Mouse (Mus musculus) heart, adult 8-10 months (tissue): ENCODE results near the gene Aqp3. TPM values are rescaled to one million over a fixed set of nuclear protein-coding genes. Genes with fewer than 3 reads are reported as not detected.
"Not testable (repeated sequence)": the region's sequence is repeated elsewhere in the genome, so short reads cannot be mapped to it uniquely, and the experiment has no call there.

ENCODE experiments used
- DNase-seq: peaks from one replicate; pipeline ENCODE4 v3.0.0; 2022; ENCODE audit warnings: low spot score
- total RNA-seq, 4 experiments: library from RNA; stranded (reverse); gene quantifications; 2 replicates each; pipeline ENCODE4 v1.2.4; 2022

Gene Aqp3
- total RNA-seq, 4 experiments from 2014 or later: not detected

GRCm38 (mm10) chr4:41107440-41107839 lies 9.5 kb upstream of the Aqp3 start:
- DNase-seq: no peak

- DNase-seq: no peak
Observed at GRCm38 (mm10) chr4:41102901-41103300, 4.9 kb upstream of the Aqp3 start.

GRCm38 (mm10) chr4:41100986-41101385 lies 3.0 kb upstream of the Aqp3 start:
- no peak for DNase-seq

- no peak for DNase-seq
Observed at GRCm38 (mm10) chr4:41098577-41098951, 581 bp upstream of the Aqp3 start.

GRCm38 (mm10) chr4:41097381-41097780 lies 602 bp downstream of the Aqp3 start:
- no peak for DNase-seq

GRCm38 (mm10) chr4:41096794-41097193 lies 1.2 kb downstream of the Aqp3 start:
- no peak for DNase-seq

GRCm38 (mm10) chr4:41096169-41096568 lies 1.8 kb downstream of the Aqp3 start:
- no peak for DNase-seq

GRCm38 (mm10) chr4:41094361-41094760 lies 3.6 kb downstream of the Aqp3 start:
- DNase-seq: no peak

- no peak for DNase-seq
Observed at GRCm38 (mm10) chr4:41092958-41093357, 5.0 kb downstream of the Aqp3 start.

GRCm38 (mm10) chr4:41091391-41091790 lies 6.6 kb downstream of the Aqp3 start:
- no peak for DNase-seq

GRCm38 (mm10) chr4:41089705-41090104 lies 8.3 kb downstream of the Aqp3 start:
- DNase-seq: no peak

GRCm38 (mm10) chr4:41089189-41089588 lies 8.8 kb downstream of the Aqp3 start:
- no peak for DNase-seq

- no peak for DNase-seq
Observed at GRCm38 (mm10) chr4:41087459-41088298, 10.3 kb downstream of the Aqp3 start.

GRCm38 (mm10) chr4:41086947-41087346 lies 11.0 kb downstream of the Aqp3 start:
- DNase-seq: no peak

- no peak for DNase-seq
Observed at GRCm38 (mm10) chr4:41084819-41085218, 13.2 kb downstream of the Aqp3 start.

- DNase-seq: not testable (repeated sequence)
Observed at GRCm38 (mm10) chr4:41082803-41083202, 15.2 kb downstream of the Aqp3 start.

- DNase-seq: no peak
Observed at GRCm38 (mm10) chr4:41081733-41082132, 16.2 kb downstream of the Aqp3 start.

- no peak for DNase-seq
Observed at GRCm38 (mm10) chr4:41078726-41079125, 19.3 kb downstream of the Aqp3 start.

- no peak for DNase-seq
Observed at GRCm38 (mm10) chr4:41074461-41074860, 23.5 kb downstream of the Aqp3 start.

- peak; percentile 11 for DNase-seq
Observed at GRCm38 (mm10) chr4:41073008-41073817, 24.8 kb downstream of the Aqp3 start.

GRCm38 (mm10) chr4:41071500-41072429 lies 26.2 kb downstream of the Aqp3 start:
- DNase-seq: no peak

GRCm38 (mm10) chr4:41065196-41065595 lies 32.8 kb downstream of the Aqp3 start:
- DNase-seq: no peak
